Mouse (Mus musculus) macrophage (primary cell): Measurements from ENCODE around the gene Hspbap1. TPM values are rescaled to one million over a fixed set of nuclear protein-coding genes. Genes with fewer than 3 reads are reported as not detected.
A peak's percentile ranks its signal among the peaks of the same experiment; 100 is the strongest.

Source experiments
- H3K27ac ChIP-seq: fragments of 350-480 bp; formaldehyde crosslinking; 2 replicates; pipeline ENCODE4 v1.9.0; 2021
- H3K36me3 ChIP-seq: fragments of 350-480 bp; formaldehyde crosslinking; 2 replicates; pipeline ENCODE4 v1.9.0; 2021; ENCODE audit errors: inconsistent target
- H3K4me3 ChIP-seq: fragments of 350-480 bp; formaldehyde crosslinking; 2 replicates; pipeline ENCODE4 v1.9.0; 2021; ENCODE audit errors: inconsistent target
- H3K79me2 ChIP-seq: fragments of 350-480 bp; formaldehyde crosslinking; 2 replicates; pipeline ENCODE4 v1.9.0; 2021; ENCODE audit errors: inconsistent target
- WGBS: methylation state at CpG from one replicate; pipeline ENCODE4 v1.1.7; 2026; ENCODE audit warnings: inconsistent platforms; ENCODE audit not compliant: missing documents; 5-methylcytosine and 5-hydroxymethylcytosine counted together
- polyA plus RNA-seq: library from polyadenylated mRNA; stranded (reverse); fragments of 250-400 nt; gene quantifications from 3 replicates; pipeline ENCODE4 v1.2.4, GENCODE M21; 2018; ENCODE audit warnings: inconsistent platforms

Hspbap1 gene
- polyA plus RNA-seq, 1 experiment from 2014 or later = 3.0 TPM

GRCm38 (mm10) chr16:35862057-35862456 lies 91.9 kb downstream of the Hspbap1 start:
- H3K4me3 ChIP-seq = no peak overlapping the region
- no peak overlapping the region for H3K27ac ChIP-seq
- peaks cover 95% of the 10 kb centered on the region for H3K36me3 ChIP-seq
- H3K79me2 ChIP-seq = peaks cover 99% of the 10 kb centered on the region
- 100% methylated on average over 1 of the region's 1 CpGs for WGBS

- peaks cover 50% of the 10 kb centered on the region for H3K36me3 ChIP-seq
- WGBS = 93% methylated on average over 11 of the region's 11 CpGs
- peaks cover 96% of the 10 kb centered on the region for H3K79me2 ChIP-seq
Observed at GRCm38 (mm10) chr16:35867726-35868125, 97.6 kb downstream of the Hspbap1 start.

GRCm38 (mm10) chr16:35869126-35869525 lies 99.0 kb downstream of the Hspbap1 start:
- Histone ChIP-seq H3K36me3 (peaks cover 36% of the 10 kb centered on the region), H3K27ac (peak overlapping the region; percentile 90), H3K79me2 (peaks cover 85% of the 10 kb centered on the region), H3K4me3 (peak overlapping the region; percentile 70)
- 0% methylated on average over 3 of the region's 3 CpGs for WGBS

More at GRCm38 (mm10) chr16:35867726-35868125, 97.6 kb downstream of the Hspbap1 start:
- no peak overlapping the region for H3K4me3 ChIP-seq
- H3K27ac ChIP-seq = no peak overlapping the region

- peaks cover 31% of the 10 kb centered on the region for H3K36me3 ChIP-seq
- 25% methylated on average over 6 of the region's 6 CpGs for WGBS
- peak overlapping the region; percentile 70 for H3K4me3 ChIP-seq
- peaks cover 80% of the 10 kb centered on the region for H3K79me2 ChIP-seq
- peak overlapping the region; percentile 90 for H3K27ac ChIP-seq
Observed at GRCm38 (mm10) chr16:35869656-35870055, 99.5 kb downstream of the Hspbap1 start.

- peak overlapping the region; percentile 70 for H3K4me3 ChIP-seq
- peak overlapping the region; percentile 90 for H3K27ac ChIP-seq
- under 1% methylated on average over 12 of the region's 12 CpGs for WGBS
Observed at GRCm38 (mm10) chr16:35870581-35871047, 100.4 kb downstream of the Hspbap1 start.

GRCm38 (mm10) chr16:35871048-35871851 lies 101.1 kb downstream of the Hspbap1 start, which contains the start of gene Parp14:
TSS of gene Parp14 (minus strand) at chr16:35871544.
- Histone ChIP-seq H3K36me3 (peaks cover 18% of the 10 kb centered on the region; the same call in 1 of the 2 replicates), H3K27ac (peak within 1 kb of the TSS; percentile 90), H3K4me3 (peak within 1 kb of the TSS; percentile 70), H3K79me2 (peaks cover 65% of the 10 kb centered on the region)
- 2% methylated on average over 38 of the region's 38 CpGs for WGBS

More at GRCm38 (mm10) chr16:35870581-35871047, 100.4 kb downstream of the Hspbap1 start:
- Histone ChIP-seq H3K79me2 (peaks cover 70% of the 10 kb centered on the region), H3K36me3 (peaks cover 23% of the 10 kb centered on the region; the same call in 1 of the 2 replicates)

GRCm38 (mm10) chr16:35871898-35872297 lies 101.7 kb downstream of the Hspbap1 start:
- 10% methylated on average over 12 of the region's 12 CpGs for WGBS
- Histone ChIP-seq H3K79me2 (peaks cover 59% of the 10 kb centered on the region), H3K36me3 (peaks cover 11% of the 10 kb centered on the region; the same call in 1 of the 2 replicates), H3K27ac (peak overlapping the region; percentile 90), H3K4me3 (peak overlapping the region; percentile 70)

GRCm38 (mm10) chr16:35872410-35873006 lies 102.3 kb downstream of the Hspbap1 start:
- 25% methylated on average over 11 of the region's 14 CpGs for WGBS
- H3K27ac ChIP-seq = peak overlapping the region; percentile 90

GRCm38 (mm10) chr16:35874416-35874815 lies 104.2 kb downstream of the Hspbap1 start:
- 16% methylated on average over 3 of the region's 3 CpGs for WGBS
- no peak overlapping the region for H3K27ac ChIP-seq
- no peaks in the 10 kb centered on the region for H3K36me3 ChIP-seq
- no peak overlapping the region for H3K4me3 ChIP-seq
- peaks cover 34% of the 10 kb centered on the region for H3K79me2 ChIP-seq

More at GRCm38 (mm10) chr16:35872410-35873006, 102.3 kb downstream of the Hspbap1 start:
- peaks cover 5% of the 10 kb centered on the region; the same call in 1 of the 2 replicates for H3K36me3 ChIP-seq
- H3K79me2 ChIP-seq = peaks cover 53% of the 10 kb centered on the region
- peak overlapping the region; percentile 70 for H3K4me3 ChIP-seq

Other genes starting within 250 kb of the Hspbap1 start
- gene Sema5b, start 229.2 kb upstream of the Hspbap1 start, polyA plus RNA-seq = not detected in 3 replicates
- gene Dirc2, start 1.0 kb upstream of the Hspbap1 start, polyA plus RNA-seq = 7.3 to 17.8 TPM (median 13.7 TPM) in 3 replicates
- gene Parp14, start 101.2 kb downstream of the Hspbap1 start, polyA plus RNA-seq = 96.5 to 226 TPM (median 116 TPM) in 3 replicates
- 50.3 to 109 TPM (median 52.0 TPM) in 3 replicates for gene Parp9, start 168.1 kb downstream of the Hspbap1 start, polyA plus RNA-seq
- 42.5 to 99.4 TPM (median 48.3 TPM) in 3 replicates for gene Dtx3l, start 168.8 kb downstream of the Hspbap1 start, polyA plus RNA-seq
- 25.3 to 44.8 TPM (median 28.5 TPM) in 3 replicates for gene Kpna1, start 208.4 kb downstream of the Hspbap1 start, polyA plus RNA-seq